Mouse (Mus musculus) heart, embryonic 16.5 days (tissue): ENCODE data around the gene Ryr1. TPM values are rescaled to one million over a fixed set of nuclear protein-coding genes. Genes with fewer than 3 reads are reported as not detected.

ENCODE experiments used
- ATAC-seq: fragments of 200-750 bp; cut with Nextera tagmentation; replicated peaks from 2 replicates; pipeline ENCODE4 v1.8.0; 2017; ENCODE audit warnings: moderate number of reproducible peaks; ENCODE audit not compliant: insufficient read depth, low FRiP score; ENCODE audit errors: extremely low read depth
- H3K27ac ChIP-seq: fragments of 300-500 bp; sonication (generic); 2 replicates; pipeline ENCODE4 v1.5.1; 2014; ENCODE audit warnings: mild to moderate bottlenecking, low read length, control low read depth, moderate library complexity
- H3K27me3 ChIP-seq: fragments of 300-500 bp; sonication (generic); 2 replicates; pipeline ENCODE4 v1.6.1; 2014; ENCODE audit warnings: low read length, mixed read lengths; ENCODE audit not compliant: control insufficient read depth, insufficient read depth
- H3K36me3 ChIP-seq: fragments of 300-500 bp; sonication (generic); 2 replicates; pipeline ENCODE4 v1.6.1; 2014; ENCODE audit not compliant: control insufficient read depth, insufficient read depth
- H3K4me1 ChIP-seq: fragments of 300-500 bp; sonication (generic); 2 replicates; pipeline ENCODE4 v1.6.1; 2014; ENCODE audit warnings: low read length, mixed read lengths; ENCODE audit not compliant: control insufficient read depth, insufficient read depth
- H3K4me2 ChIP-seq: fragments of 300-500 bp; sonication (generic); 2 replicates; pipeline ENCODE4 v1.6.1; 2014; ENCODE audit warnings: low read depth, mild to moderate bottlenecking, control low read depth, low read length
- H3K4me3 ChIP-seq: fragments of 300-500 bp; sonication (generic); 2 replicates; pipeline ENCODE4 v1.5.1; 2014; ENCODE audit warnings: mild to moderate bottlenecking, control low read depth, low read length
- H3K9ac ChIP-seq: fragments of 300-500 bp; sonication (generic); 2 replicates; pipeline ENCODE4 v1.6.1; 2014; ENCODE audit warnings: low read length, control low read depth
- H3K9me3 ChIP-seq: fragments of 300-500 bp; sonication (generic); replicated peaks from 2 replicates; pipeline ENCODE4 v1.6.1; 2016; ENCODE audit warnings: low read length; ENCODE audit not compliant: control insufficient read depth
- WGBS: fragments of 180-500 bp; shearing (Covaris S2); extraction: QIAGEN DNeasy Blood & Tissue Kit; methylation state at CpG from one replicate; pipeline ENCODE4 v1.1.7; 2014; 5-methylcytosine and 5-hydroxymethylcytosine counted together
- polyA plus RNA-seq: library from polyadenylated mRNA; unstranded; fragments of >200 nt; fragmentation: Nextera tagmentation; extraction: Ambion mirVana; gene quantifications from 2 replicates; pipeline ENCODE4 v1.2.1, GENCODE M21; 2015

Ryr1 gene
- polyA plus RNA-seq, 1 experiment from 2014 or later = 0.22 TPM

GRCm38 (mm10) chr7:29022479-29022878 lies 102.5 kb downstream of the Ryr1 start:
- ATAC-seq = no peak
- H3K9ac ChIP-seq = no peak overlapping the region
- peaks cover 34% of the 10 kb centered on the region for H3K27me3 ChIP-seq
- no peak overlapping the region for H3K4me3 ChIP-seq
- no peak overlapping the region for H3K27ac ChIP-seq
- no peaks in the 10 kb centered on the region for H3K4me1 ChIP-seq
- no peaks in the 10 kb centered on the region for H3K9me3 ChIP-seq
- H3K4me2 ChIP-seq = no peak overlapping the region
- H3K36me3 ChIP-seq = no peaks in the 10 kb centered on the region
- WGBS = 87% methylated on average over 8 of the region's 8 CpGs

DNA sequence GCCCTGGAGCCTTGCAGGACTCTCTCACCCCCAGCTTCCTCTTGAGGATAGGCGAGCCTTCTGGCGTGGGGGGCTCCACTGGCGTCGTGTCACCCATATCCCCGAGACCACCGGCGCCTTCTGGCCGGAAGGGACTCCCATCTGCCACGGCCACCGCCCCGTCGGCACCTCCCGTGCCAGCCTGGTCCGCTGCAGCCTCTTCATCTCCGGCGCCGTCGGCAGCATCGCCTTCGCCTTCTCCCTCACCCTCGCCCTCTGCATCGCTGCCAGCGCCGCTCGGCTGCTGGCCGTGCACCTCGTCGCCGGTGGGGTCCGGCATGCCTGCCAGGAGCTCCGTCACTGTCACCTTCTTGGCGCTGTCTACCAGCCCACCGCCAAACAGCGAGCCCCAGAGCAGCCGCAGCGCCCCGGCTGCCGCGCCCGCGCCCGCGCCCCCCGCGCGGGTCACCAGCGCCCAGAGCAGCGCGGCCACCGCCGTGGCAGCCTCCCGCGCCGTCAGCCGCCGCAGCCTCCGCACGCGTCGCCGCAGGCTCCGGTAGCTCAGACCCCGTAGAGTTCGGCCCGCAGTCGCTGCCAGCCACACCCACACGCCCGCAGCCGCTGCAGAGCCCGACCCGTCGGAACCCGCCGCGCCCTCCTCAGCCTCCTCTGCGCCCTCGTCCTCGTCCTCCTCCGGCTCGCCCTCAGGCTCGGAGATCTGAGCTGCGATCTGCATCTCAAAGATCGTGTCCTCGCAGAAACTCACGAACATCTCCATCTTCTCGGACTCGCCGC lies 105.3 kb downstream of the Ryr1 start:
- Histone ChIP-seq H3K4me2 (peak overlapping the region; percentile 67), H3K9ac (no peak overlapping the region; the same call in 1 of the 2 replicates), H3K9me3 (peaks cover 6% of the 10 kb centered on the region), H3K4me3 (peak overlapping the region; percentile 47), H3K36me3 (no peaks in the 10 kb centered on the region), H3K27ac (no peak overlapping the region), H3K4me1 (no peaks in the 10 kb centered on the region), H3K27me3 (peaks cover 41% of the 10 kb centered on the region)
- ATAC-seq = no peak
- 2% methylated on average over 88 of the region's 88 CpGs for WGBS

- no peaks in the 10 kb centered on the region for H3K36me3 ChIP-seq
- no peak overlapping the region for H3K4me2 ChIP-seq
- H3K27ac ChIP-seq = no peak overlapping the region
- ATAC-seq = no peak
- WGBS = 77% methylated on average over 7 of the region's 7 CpGs
- no peak overlapping the region for H3K9ac ChIP-seq
- H3K9me3 ChIP-seq = peaks cover 6% of the 10 kb centered on the region
- H3K27me3 ChIP-seq = peaks cover 41% of the 10 kb centered on the region
- H3K4me1 ChIP-seq = no peaks in the 10 kb centered on the region
- no peak overlapping the region for H3K4me3 ChIP-seq
Observed at GRCm38 (mm10) chr7:29017222-29017621, 107.8 kb downstream of the Ryr1 start.

- Histone ChIP-seq H3K4me1 (no peaks in the 10 kb centered on the region), H3K4me3 (no peak overlapping the region), H3K4me2 (no peak overlapping the region), H3K36me3 (no peaks in the 10 kb centered on the region), H3K27me3 (peaks cover 41% of the 10 kb centered on the region), H3K9me3 (peaks cover 6% of the 10 kb centered on the region), H3K9ac (no peak overlapping the region), H3K27ac (no peak overlapping the region)
- no peak for ATAC-seq
- 68% methylated on average over 7 of the region's 7 CpGs for WGBS
Observed at GRCm38 (mm10) chr7:29016440-29016839, 108.5 kb downstream of the Ryr1 start.

- no peaks in the 10 kb centered on the region for H3K4me1 ChIP-seq
- H3K27me3 ChIP-seq = peaks cover 32% of the 10 kb centered on the region
- 92% methylated on average over 1 of the region's 1 CpGs for WGBS
- no peak overlapping the region for H3K4me3 ChIP-seq
- ATAC-seq = no peak
- no peaks in the 10 kb centered on the region for H3K36me3 ChIP-seq
- peaks cover 6% of the 10 kb centered on the region for H3K9me3 ChIP-seq
- H3K4me2 ChIP-seq = no peak overlapping the region
- H3K9ac ChIP-seq = no peak overlapping the region
- H3K27ac ChIP-seq = no peak overlapping the region
Observed at GRCm38 (mm10) chr7:29014984-29015383, 110.0 kb downstream of the Ryr1 start.

- H3K27me3 ChIP-seq = no peaks in the 10 kb centered on the region
- no peaks in the 10 kb centered on the region for H3K9me3 ChIP-seq
- H3K9ac ChIP-seq = no peak overlapping the region
- ATAC-seq = no peak
- no peak overlapping the region for H3K4me2 ChIP-seq
- no peaks in the 10 kb centered on the region for H3K36me3 ChIP-seq
- H3K4me3 ChIP-seq = no peak overlapping the region
- H3K4me1 ChIP-seq = no peaks in the 10 kb centered on the region
- WGBS = 55% methylated on average over 9 of the region's 9 CpGs
- no peak overlapping the region for H3K27ac ChIP-seq
Observed at GRCm38 (mm10) chr7:29008714-29009113, 116.3 kb downstream of the Ryr1 start.

- Histone ChIP-seq H3K4me2 (no peak overlapping the region), H3K9me3 (no peaks in the 10 kb centered on the region), H3K4me1 (no peaks in the 10 kb centered on the region), H3K9ac (no peak overlapping the region), H3K36me3 (no peaks in the 10 kb centered on the region), H3K4me3 (no peak overlapping the region), H3K27ac (no peak overlapping the region), H3K27me3 (no peaks in the 10 kb centered on the region)
- no peak for ATAC-seq
- 90% methylated on average over 10 of the region's 10 CpGs for whole genome bisulfite sequencing
Observed at GRCm38 (mm10) chr7:29008171-29008570, 116.8 kb downstream of the Ryr1 start.

GRCm38 (mm10) chr7:29007224-29008101 lies 117.5 kb downstream of the Ryr1 start:
- Histone ChIP-seq H3K9ac (no peak overlapping the region), H3K36me3 (no peaks in the 10 kb centered on the region), H3K27ac (no peak overlapping the region), H3K4me2 (no peak overlapping the region), H3K9me3 (no peaks in the 10 kb centered on the region), H3K4me1 (no peaks in the 10 kb centered on the region), H3K27me3 (no peaks in the 10 kb centered on the region), H3K4me3 (no peak overlapping the region)
- WGBS = 66% methylated on average over 9 of the region's 9 CpGs
- no peak for ATAC-seq
